Comparison of ENCODE assay signal across 18 mouse cellular contexts in genomic region chr3:107852786-107853185, GRCm38 (mm10). TPM values are rescaled to one million over a fixed set of nuclear protein-coding genes. Genes with fewer than 3 reads are reported as not detected.
DNase-seq lines count a peak whose midpoint lies in the region; ATAC-seq and TF ChIP-seq lines count a peak whose summit lies in the region.
"Had no signal": no experiment of that assay in that cellular context is flagged by ENCODE, and none has a peak within 500 bp of the region (broad histone marks: within the 10 kb centered on the region; RNA-seq: fewer than 3 reads in every experiment).

No protein-coding gene starts in this region.

- no peak for TF ChIP-seq CTCF in lung, postnatal 0 days (IDR thresholded peaks at IDR 0.05)
- no peak for TF ChIP-seq CTCF in forebrain, postnatal 0 days (IDR thresholded peaks at IDR 0.05; ENCODE audit: low read depth)

- H3K27me3 ChIP-seq in lung, postnatal 0 days (replicated peaks; ENCODE audit: insufficient read depth, low read length), result no peaks in the 10 kb centered on the region
- no peaks in the 10 kb centered on the region for H3K27me3 ChIP-seq in limb, embryonic 10.5 days (ENCODE audit: low read depth, poor library complexity, severe bottlenecking)
- H3K27me3 ChIP-seq in forebrain, postnatal 0 days (ENCODE audit: insufficient read depth, low read length), result no peaks in the 10 kb centered on the region
- no peaks in the 10 kb centered on the region for H3K27me3 ChIP-seq in hindbrain, embryonic 11.5 days (ENCODE audit: control insufficient read depth, insufficient read depth, low read length)
- H3K27me3 ChIP-seq: embryonic facial prominence, embryonic 13.5 days had no signal

- H3K36me3 ChIP-seq in lung, postnatal 0 days (ENCODE audit: insufficient read depth, low read length), result no peaks in the 10 kb centered on the region
- no peaks in the 10 kb centered on the region for H3K36me3 ChIP-seq in limb, embryonic 10.5 days
- H3K36me3 ChIP-seq in forebrain, postnatal 0 days (ENCODE audit: insufficient read depth), result no peaks in the 10 kb centered on the region
- no peaks in the 10 kb centered on the region for H3K36me3 ChIP-seq in hindbrain, embryonic 11.5 days (ENCODE audit: control insufficient read depth, insufficient read depth, low read length)
- H3K36me3 ChIP-seq: embryonic facial prominence, embryonic 13.5 days; liver, embryonic 13.5 days had no signal

- no peaks in the 10 kb centered on the region for H3K9me3 ChIP-seq in lung, postnatal 0 days (ENCODE audit: low read length)
- no peaks in the 10 kb centered on the region for H3K9me3 ChIP-seq in limb, embryonic 10.5 days (replicated peaks)
- no peaks in the 10 kb centered on the region for H3K9me3 ChIP-seq in forebrain, postnatal 0 days (ENCODE audit: low read length)
- no peaks in the 10 kb centered on the region for H3K9me3 ChIP-seq in hindbrain, embryonic 11.5 days (ENCODE audit: control insufficient read depth, low read length)
- H3K9me3 ChIP-seq: embryonic facial prominence, embryonic 13.5 days; liver, embryonic 13.5 days had no signal

- no peak overlapping the region for H3K4me2 ChIP-seq in lung, postnatal 0 days (replicated peaks; ENCODE audit: low read depth, low read length)
- H3K4me2 ChIP-seq in forebrain, postnatal 0 days (ENCODE audit: low read depth), result no peak overlapping the region
- no peak overlapping the region for H3K4me2 ChIP-seq in hindbrain, embryonic 11.5 days (replicated peaks; ENCODE audit: low read depth, low read length)
- H3K4me2 ChIP-seq: embryonic facial prominence, embryonic 13.5 days; heart, embryonic 11.5 days; liver, embryonic 13.5 days had no signal

- H3K4me1 ChIP-seq in lung, postnatal 0 days (ENCODE audit: insufficient read depth, low read depth, low read length), result no peaks in the 10 kb centered on the region
- peaks cover 69% of the 10 kb centered on the region for H3K4me1 ChIP-seq in limb, embryonic 10.5 days
- H3K4me1 ChIP-seq in forebrain, postnatal 0 days (ENCODE audit: insufficient read depth), result peaks cover 6% of the 10 kb centered on the region; the same call in 1 of the 2 replicates
- peaks cover 8% of the 10 kb centered on the region; the same call in 1 of the 2 replicates for H3K4me1 ChIP-seq in hindbrain, embryonic 11.5 days (replicated peaks; ENCODE audit: control insufficient read depth, insufficient read depth, low read length)

- no peak overlapping the region for H3K9ac ChIP-seq in lung, postnatal 0 days (replicated peaks; ENCODE audit: low read depth)
- H3K9ac ChIP-seq in forebrain, postnatal 0 days, result no peak overlapping the region
- no peak overlapping the region for H3K9ac ChIP-seq in hindbrain, embryonic 11.5 days (ENCODE audit: low read depth, low read length)
- H3K9ac ChIP-seq: embryonic facial prominence, embryonic 13.5 days; liver, embryonic 13.5 days had no signal

- no peak overlapping the region for H3K4me3 ChIP-seq in lung, postnatal 0 days (ENCODE audit: low read depth, low read length)
- H3K4me3 ChIP-seq in limb, embryonic 10.5 days, result no peak overlapping the region
- H3K4me3 ChIP-seq in forebrain, postnatal 0 days (ENCODE audit: low read depth, low read length), result no peak overlapping the region
- H3K4me3 ChIP-seq in hindbrain, embryonic 11.5 days (ENCODE audit: low read depth, low read length), result no peak overlapping the region
- H3K4me3 ChIP-seq: embryonic facial prominence, embryonic 13.5 days; liver, embryonic 13.5 days had no signal

- H3K27ac ChIP-seq in lung, postnatal 0 days (ENCODE audit: low read length), result no peak overlapping the region
- H3K27ac ChIP-seq in limb, embryonic 10.5 days, result peak overlapping the region; percentile 22
- no peak overlapping the region for H3K27ac ChIP-seq in forebrain, postnatal 0 days (ENCODE audit: low read depth, low read length)
- no peak overlapping the region for H3K27ac ChIP-seq in hindbrain, embryonic 11.5 days (ENCODE audit: low read depth, low read length)
- H3K27ac ChIP-seq: embryonic facial prominence, embryonic 13.5 days; liver, embryonic 13.5 days had no signal

- no peak for DNase-seq in lung, postnatal 0 days (ENCODE audit: low spot score)
- DNase-seq in lung, postnatal 36 days, result no peak
- DNase-seq in limb, embryonic 10.5 days (ENCODE audit: low spot score), result no peak
- DNase-seq in forebrain, postnatal 0 days, result no peak
- DNase-seq in hindbrain, embryonic 11.5 days (ENCODE audit: low spot score), result no peak
- DNase-seq: adrenal gland, adult 8-10 months; cerebellum, postnatal 25 days; heart, postnatal 4 days; kidney, adult 18-20 months; kidney, postnatal 4 days; liver, embryonic 13.5 days; thymus, adult 2 months had no signal

- WGBS in lung, postnatal 0 days, result 44% methylated on average over 7 of the region's 7 CpGs
- whole genome bisulfite sequencing in limb, embryonic 10.5 days, result 63% methylated on average over 7 of the region's 7 CpGs
- 67% methylated on average over 7 of the region's 7 CpGs for WGBS in forebrain, postnatal 0 days
- WGBS in hindbrain, embryonic 11.5 days, result 57% methylated on average over 7 of the region's 7 CpGs

- peak; percentile 18; the same call in 1 of the 2 replicates for ATAC-seq in lung, postnatal 0 days
- peak; percentile 69 for ATAC-seq in activated CD4-positive, CD25-positive, alpha-beta regulatory T cell, adult 4 months
- ATAC-seq in neutrophil, adult 5-6 weeks (ENCODE audit: extremely low read depth, insufficient number of reproducible peaks, low FRiP score, poor library complexity, severe bottlenecking), result peak; percentile 74
- ATAC-seq in forebrain, postnatal 0 days, result no peak
- ATAC-seq in hindbrain, embryonic 11.5 days (ENCODE audit: low FRiP score), result no peak

- no peak for TF ChIP-seq EP300 in lung, postnatal 0 days (IDR thresholded peaks at IDR 0.05)

RNA-seq across cellular contexts. Expression of gene Eps8l3, which starts 24.2 kb away (rescaled TPM):
- polyA plus RNA-seq in lung, postnatal 0 days (2015; fragmentation: Nextera tagmentation; extraction: Ambion mirVana), result not detected in 2 replicates
- not detected for polyA plus RNA-seq in activated CD4-positive, CD25-positive, alpha-beta regulatory T cell, adult 4 months (2017; shearing (Covaris generic))
- not detected in 2 replicates for polyA plus RNA-seq in limb, embryonic 10.5 days (2016; fragmentation: Nextera tagmentation; extraction: Ambion mirVana)
- not detected in 2 replicates for total RNA-seq in neutrophil, adult 5-6 weeks (2017)
- total RNA-seq in forebrain, postnatal 0 days (2014; rRNA removed), result not detected in 2 replicates
- not detected in 2 replicates for polyA plus RNA-seq in forebrain, postnatal 0 days (2015; fragmentation: Nextera tagmentation; extraction: Ambion mirVana)
- not detected in 2 replicates for polyA plus RNA-seq in hindbrain, embryonic 11.5 days (2014; fragmentation: Nextera tagmentation; extraction: Ambion mirVana)
- total RNA-seq: adrenal gland, adult 8-10 months; gastrocnemius, adult 8-10 months; heart, postnatal 4 days had no signal
- polyA plus RNA-seq: embryonic facial prominence, embryonic 13.5 days; forebrain, embryonic 11.5 days; heart, embryonic 11.5 days; liver, embryonic 13.5 days had no signal

RNA-seq across cellular contexts. Expression of gene Gstm5, which starts 42.8 kb away (rescaled TPM):
- polyA plus RNA-seq in lung, postnatal 0 days (2015; fragmentation: Nextera tagmentation; extraction: Ambion mirVana), result 47.2 and 50.4 TPM in 2 replicates
- not detected for polyA plus RNA-seq in activated CD4-positive, CD25-positive, alpha-beta regulatory T cell, adult 4 months (2017; shearing (Covaris generic))
- polyA plus RNA-seq in limb, embryonic 10.5 days (2016; fragmentation: Nextera tagmentation; extraction: Ambion mirVana), result 198 and 203 TPM in 2 replicates
- 0.93 and 1.5 TPM in 2 replicates for total RNA-seq in neutrophil, adult 5-6 weeks (2017)
- total RNA-seq in forebrain, postnatal 0 days (2014; rRNA removed), result 141 and 164 TPM in 2 replicates
- 250 and 273 TPM in 2 replicates for polyA plus RNA-seq in forebrain, postnatal 0 days (2015; fragmentation: Nextera tagmentation; extraction: Ambion mirVana)
- polyA plus RNA-seq in hindbrain, embryonic 11.5 days (2014; fragmentation: Nextera tagmentation; extraction: Ambion mirVana), result 236 and 261 TPM in 2 replicates

Comparison
In these comparisons a context has a peak if more than half of its experiments do, and no peak if none do; other contexts are left out.
1. ATAC-seq: peak in lung, postnatal 0 days (single experiment), activated CD4-positive, CD25-positive, alpha-beta regulatory T cell, adult 4 months (single experiment) and neutrophil, adult 5-6 weeks (single experiment); none in forebrain, postnatal 0 days (single experiment) and hindbrain, embryonic 11.5 days (single experiment).
2. RNA of gene Gstm5, which starts 42.8 kb away (polyA plus RNA-seq): 236 to 261 TPM in hindbrain, embryonic 11.5 days, 250 to 273 TPM in forebrain, postnatal 0 days, 198 to 203 TPM in limb, embryonic 10.5 days and 47.2 to 50.4 TPM in lung, postnatal 0 days; not detected in activated CD4-positive, CD25-positive, alpha-beta regulatory T cell, adult 4 months; every median in the first group is over 10 times any median in the second.